Mouse (Mus musculus) cerebellum, postnatal 14 days (tissue): ENCODE results near the gene Tekt3.

Experiments
- DNase-seq, 2 experiments: peaks; one replicate each; pipeline ENCODE4 v3.0.0; 2021; ENCODE audit warnings: mixed read lengths in 2 of 2

Gene Tekt3

DNA sequence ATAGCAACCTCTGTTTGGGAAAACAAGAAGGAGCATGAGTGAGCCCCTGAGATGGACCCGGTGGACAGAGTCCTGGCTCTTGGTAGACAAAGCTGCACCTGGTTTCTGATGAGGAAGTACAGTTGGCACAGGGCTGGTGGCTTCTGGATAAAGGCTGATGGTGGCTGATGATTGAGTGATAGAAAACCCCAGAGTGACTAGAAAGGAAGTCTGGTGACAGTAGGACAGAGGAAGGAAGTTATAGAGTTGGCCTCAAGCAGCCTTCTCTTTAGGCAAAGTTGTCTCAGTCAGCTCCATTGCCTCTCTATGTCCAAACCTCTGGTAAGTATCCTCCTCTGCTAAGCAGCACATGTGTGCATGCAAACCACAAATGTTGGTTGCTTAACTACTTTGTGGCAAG lies 1.5 kb upstream of the Tekt3 start:
- DNase-seq, result no peak

- DNase-seq, result no peak
These were observed 5.1 kb downstream of the Tekt3 start for GRCm38 (mm10) chr11:63066526-63066925.

GRCm38 (mm10) chr11:63070081-63070480 lies 8.6 kb downstream of the Tekt3 start:
- DNase-seq, result no peak

GRCm38 (mm10) chr11:63084536-63084935 lies 23.1 kb downstream of the Tekt3 start:
- peak in 1 of 2 experiments; percentile 11 for DNase-seq

DNA sequence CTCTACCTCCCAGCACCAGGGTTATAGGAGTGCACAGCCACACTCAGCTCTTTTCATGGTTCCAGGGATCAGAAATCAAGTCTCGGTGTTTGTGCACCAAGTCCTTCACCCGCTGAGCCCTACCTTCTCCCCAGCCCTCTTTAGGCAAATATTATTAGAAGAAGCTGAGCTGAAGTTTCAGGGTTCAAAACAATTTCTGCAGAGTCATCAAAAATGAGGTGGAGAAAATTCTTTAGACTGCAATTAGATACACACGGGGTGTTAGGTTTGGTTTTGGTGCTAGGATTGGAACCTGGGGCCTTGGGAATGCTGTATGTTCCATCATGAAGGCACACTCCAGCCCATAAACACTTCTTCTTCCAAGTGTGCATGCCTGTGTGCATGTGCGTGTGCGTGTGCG lies 27.2 kb downstream of the Tekt3 start:
- no peak for DNase-seq

- no peak for DNase-seq
These were observed 28.8 kb downstream of the Tekt3 start for GRCm38 (mm10) chr11:63090210-63090609.

DNA sequence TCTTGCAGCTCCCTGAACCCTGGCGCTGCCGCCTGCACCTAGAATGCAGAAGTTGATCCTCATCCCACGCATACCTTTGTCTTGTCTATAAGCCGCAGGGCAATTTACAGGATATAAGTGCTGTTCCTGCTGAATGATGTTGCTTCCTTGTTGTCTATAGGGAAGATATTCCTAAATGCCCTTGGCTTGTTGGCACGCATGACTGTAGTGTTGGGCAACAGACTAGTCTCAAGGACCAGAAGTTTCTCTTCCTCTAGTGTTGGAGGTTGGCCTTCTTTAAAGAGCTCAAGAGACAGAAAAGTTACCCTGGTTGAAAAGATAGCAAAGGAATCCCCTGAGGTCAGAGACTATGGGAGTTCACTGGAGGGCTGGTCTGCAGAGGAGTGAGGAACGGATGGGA lies 29.5 kb downstream of the Tekt3 start:
- DNase-seq, result no peak

DNA sequence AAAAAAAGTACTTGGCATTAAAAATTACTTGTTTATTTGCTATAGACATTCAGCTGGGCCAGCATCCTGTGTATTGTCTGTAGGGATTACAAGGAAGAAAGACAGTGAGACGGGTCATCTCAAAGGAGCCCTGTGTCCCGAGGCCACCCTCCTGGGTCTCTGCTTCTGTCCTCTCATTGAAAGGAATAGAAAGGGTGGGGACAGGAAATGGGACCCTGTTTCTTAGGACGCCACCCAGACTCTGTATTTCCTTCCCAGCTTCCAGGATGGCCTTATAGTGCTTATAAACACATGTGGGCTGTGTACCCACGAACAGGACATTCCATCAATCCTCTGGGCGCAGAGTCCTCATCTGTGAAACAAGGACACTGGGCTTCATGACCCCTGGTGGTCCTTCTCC lies 30.8 kb downstream of the Tekt3 start:
- DNase-seq, result no peak

- no peak for DNase-seq
These were observed 32.1 kb downstream of the Tekt3 start for GRCm38 (mm10) chr11:63093601-63094000.

GRCm38 (mm10) chr11:63094496-63094895 lies 33.0 kb downstream of the Tekt3 start:
- DNase-seq, result no peak

GRCm38 (mm10) chr11:63098016-63098415 lies 36.6 kb downstream of the Tekt3 start:
- no peak for DNase-seq

DNA sequence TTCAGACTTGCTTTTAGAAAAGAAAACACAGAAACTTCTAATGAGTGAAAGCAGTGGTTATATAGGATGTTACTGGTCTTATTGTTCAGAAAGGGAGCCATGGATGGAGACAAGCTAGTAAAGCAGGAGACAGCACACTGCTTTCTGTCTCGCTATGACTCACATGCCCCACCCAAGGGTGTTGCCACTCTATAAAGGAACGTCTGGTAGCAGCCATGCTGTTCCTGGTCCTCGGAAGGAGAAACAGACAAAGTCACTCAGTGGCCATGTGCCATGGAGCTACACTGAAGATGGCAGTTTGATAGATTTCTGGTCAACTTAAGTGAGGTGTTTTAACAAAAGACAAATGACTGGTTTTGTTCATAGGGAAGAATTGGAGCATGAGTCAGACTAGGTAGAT lies 37.9 kb downstream of the Tekt3 start:
- DNase-seq, result no peak

- no peak for DNase-seq
These were observed 41.8 kb downstream of the Tekt3 start for GRCm38 (mm10) chr11:63103256-63103655.

- DNase-seq, result no peak
These were observed 42.6 kb downstream of the Tekt3 start for GRCm38 (mm10) chr11:63104026-63104425.

- no peak for DNase-seq
These were observed 47.8 kb downstream of the Tekt3 start for GRCm38 (mm10) chr11:63109230-63109775.

DNA sequence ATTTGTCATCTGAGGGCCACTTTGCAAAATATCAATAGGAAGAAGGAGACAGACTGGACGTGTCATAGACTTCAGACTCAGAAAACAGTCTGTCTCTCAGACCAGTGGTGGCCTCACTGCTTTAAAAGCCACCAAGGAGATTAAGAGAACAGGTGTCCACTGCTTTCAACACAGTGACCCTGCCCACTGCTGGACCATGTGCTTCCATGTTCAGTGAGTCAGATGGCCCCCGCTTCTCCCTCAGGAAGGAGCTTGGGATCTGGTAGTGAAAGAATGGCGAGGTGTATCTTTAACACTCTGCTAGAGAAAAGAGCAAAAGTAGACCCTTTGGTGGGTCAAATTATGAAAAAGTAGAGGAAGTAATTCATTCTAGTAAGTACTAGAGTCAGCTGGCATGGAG lies 48.9 kb downstream of the Tekt3 start:
- DNase-seq, result no peak

- DNase-seq, result no peak
These were observed 53.6 kb downstream of the Tekt3 start for GRCm38 (mm10) chr11:63114807-63115641.

DNA sequence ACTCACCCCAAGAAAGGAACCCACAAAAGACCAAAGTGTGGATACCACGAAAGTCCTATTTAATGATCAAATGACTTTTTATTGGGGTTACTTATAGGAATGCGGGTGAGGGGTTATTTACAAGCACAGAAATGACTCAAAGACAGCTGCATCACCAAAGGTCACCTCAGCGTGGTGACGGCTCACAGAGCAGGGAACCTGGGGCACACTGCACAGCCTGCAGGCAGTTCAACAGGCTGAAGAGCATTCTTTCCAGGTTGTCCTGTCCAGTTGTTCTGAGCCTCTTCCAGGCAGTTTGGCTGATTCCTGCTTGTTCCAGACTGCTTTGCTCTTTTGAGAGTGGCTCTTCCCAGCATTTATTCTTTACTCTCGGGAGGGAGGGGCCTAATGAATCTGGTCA lies 55.2 kb downstream of the Tekt3 start:
- no peak for DNase-seq

DNA sequence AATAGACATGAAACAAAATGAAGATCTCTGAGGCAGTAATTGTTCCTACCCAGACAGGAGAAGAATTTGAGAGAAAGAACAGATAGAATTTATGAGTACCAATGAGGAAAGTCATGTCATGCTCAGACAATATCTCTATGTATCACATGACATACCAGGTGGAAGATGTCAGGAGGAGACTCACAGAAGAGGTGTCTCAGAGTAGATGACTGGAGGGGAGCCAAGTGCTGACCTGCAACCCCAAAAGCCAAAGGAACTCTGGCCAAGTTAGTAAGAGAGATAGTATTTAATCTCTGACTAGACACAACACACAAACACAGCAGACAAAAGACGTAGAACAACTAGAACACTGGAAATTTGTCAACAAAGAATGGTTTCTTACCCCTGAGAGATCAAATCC lies 55.8 kb downstream of the Tekt3 start:
- DNase-seq, result no peak

- DNase-seq, result no peak
These were observed 58.3 kb downstream of the Tekt3 start for GRCm38 (mm10) chr11:63119791-63120190.

GRCm38 (mm10) chr11:63122249-63122648 lies 60.8 kb downstream of the Tekt3 start:
- DNase-seq, result no peak

DNA sequence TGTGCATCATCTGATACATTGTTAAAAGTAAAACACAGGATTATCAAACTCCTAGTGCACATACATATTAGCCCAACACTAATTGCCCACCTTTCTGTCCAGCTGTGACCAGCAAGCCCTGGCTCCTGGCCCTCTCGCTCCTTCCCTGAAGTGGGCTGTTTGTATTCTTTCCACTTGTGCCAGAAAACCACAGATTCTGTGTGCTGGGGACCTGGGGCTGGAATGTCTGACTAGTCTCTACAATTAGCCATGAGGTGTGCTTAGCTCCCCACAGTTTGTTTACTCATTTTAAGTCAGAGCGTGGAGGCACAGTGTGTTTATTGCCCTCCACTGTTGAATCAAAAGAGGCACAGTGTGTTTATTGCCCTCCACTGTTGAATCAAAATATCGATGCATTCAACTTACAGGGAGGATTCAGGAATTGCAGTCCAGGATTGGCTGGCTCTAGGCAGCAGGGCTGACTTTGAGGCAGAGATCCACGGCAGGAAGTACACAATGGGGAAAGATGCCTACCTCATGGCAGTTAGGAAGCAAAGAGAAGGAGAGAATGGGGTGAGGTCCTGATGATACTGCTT lies 61.4 kb downstream of the Tekt3 start:
- DNase-seq, result no peak

- no peak for DNase-seq
These were observed 62.9 kb downstream of the Tekt3 start for GRCm38 (mm10) chr11:63124316-63124715.

- DNase-seq, result peak; percentile 32 to 66
These were observed 64.5 kb downstream of the Tekt3 start for GRCm38 (mm10) chr11:63125832-63126456.
